Mouse (Mus musculus): ENCODE measurements around the gene Alpl.

The Alpl gene

DNA sequence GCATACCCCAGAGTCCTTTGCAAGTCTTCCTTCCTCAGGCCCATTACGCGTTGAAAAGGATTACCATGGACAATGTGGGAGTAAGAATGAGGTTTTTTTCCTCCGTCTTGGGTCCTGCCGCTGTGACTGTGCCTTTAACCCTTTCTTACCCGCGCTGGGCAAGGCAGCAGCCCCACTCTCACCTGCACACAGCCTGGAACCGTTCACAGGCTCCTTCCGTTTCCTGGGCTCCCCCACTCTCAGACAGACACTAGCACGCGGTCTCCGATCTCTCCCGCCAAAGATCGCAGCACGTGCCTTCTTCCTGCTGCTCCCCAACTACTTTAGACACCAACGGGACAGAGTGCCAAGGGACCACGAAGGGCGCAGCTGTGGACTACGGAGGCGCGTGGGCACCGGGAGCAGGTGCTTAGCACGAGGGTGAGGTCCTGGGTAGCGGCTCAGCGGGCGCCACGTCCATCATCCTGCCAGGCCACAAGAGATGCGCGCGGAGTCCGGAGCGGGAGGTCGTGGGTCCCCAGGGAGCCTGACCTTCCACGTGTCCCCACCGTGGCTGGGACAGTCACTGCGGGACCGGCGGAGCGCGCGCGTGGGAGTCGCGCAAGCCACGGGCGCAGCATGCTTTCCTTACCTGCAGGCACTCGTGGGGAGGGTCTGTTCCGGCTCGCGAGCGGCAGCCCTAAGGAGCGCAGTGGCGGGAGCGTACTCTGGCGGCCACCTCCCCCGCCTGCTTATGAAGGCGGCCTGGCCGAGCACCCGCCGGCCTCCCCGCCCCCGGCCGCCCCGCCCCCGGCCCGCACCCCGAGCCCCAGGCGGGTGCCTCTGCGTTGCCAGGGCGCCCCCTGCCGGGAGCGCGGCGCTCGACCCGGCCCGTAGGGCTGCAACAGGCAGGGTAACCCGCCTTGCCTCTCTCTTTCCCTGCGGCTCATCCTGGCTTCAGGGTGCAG is at the start of gene Alpl:
Gene Alpl (minus strand): TSS at position 774 of the 947 bp plus-strand sequence.
- peak; percentile 11 for DNase-seq (ENCODE audit: low read depth)

DNA sequence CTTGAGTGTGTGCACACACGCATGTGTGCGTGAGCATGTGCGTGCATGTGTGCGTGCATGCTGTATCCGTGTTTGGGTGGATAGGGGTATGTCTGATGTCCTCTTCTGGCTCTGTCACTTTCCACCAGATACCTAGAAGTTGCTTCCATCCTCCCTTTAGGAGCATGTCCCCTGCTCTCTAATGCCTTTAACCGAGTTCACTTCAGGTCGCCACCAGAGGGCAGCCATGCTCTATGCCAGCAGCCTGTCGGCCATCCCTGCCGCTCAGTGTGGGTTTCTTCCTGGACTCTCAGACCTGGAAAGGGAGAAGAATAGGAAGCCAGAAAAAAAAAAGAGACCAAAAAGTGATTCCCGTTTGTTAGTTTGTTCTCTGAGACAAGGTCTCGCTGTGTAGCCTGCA is 48.5 kb upstream of the Alpl start:
- DNase-seq (ENCODE audit: low read depth), result no peak

DNA sequence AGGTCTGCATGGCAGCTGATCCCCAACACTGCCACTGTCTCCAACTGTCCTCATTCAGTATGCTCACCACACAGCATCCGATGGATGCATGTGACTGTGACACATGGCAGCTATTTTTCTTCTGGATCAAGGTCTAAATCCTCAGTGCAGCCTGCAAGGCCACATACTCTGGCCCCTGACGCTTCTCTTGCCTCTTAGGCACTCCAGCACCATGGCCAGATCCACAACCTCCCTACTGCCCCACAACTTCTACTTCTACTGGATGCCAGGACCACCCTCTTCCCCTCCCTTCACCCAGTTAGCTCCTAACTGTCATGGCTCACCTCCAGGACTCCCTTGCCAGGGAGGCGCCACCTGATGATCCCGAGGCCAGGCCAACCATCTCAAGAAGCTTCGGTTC is 43.3 kb upstream of the Alpl start:
- no peak for DNase-seq (ENCODE audit: low read depth)

DNA sequence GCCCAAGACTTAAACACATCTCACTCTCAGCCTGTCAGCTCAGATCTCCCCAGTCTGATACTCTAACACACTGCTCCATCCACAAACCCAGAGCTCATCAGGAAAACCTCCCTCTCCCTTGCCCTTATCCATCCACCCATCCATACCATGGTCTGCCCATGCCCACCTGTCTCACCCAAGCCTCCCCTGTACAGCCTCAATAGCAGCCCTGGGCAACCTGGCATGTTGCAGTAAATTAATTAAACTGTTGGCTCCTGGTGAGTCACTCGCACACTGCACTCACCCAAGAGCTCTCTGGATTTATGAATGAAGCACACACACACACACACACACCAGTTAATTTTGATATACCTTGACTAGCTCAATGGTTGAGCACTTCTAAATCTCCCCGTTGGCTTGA is 42.6 kb upstream of the Alpl start:
- DNase-seq (ENCODE audit: low read depth), result no peak

DNA sequence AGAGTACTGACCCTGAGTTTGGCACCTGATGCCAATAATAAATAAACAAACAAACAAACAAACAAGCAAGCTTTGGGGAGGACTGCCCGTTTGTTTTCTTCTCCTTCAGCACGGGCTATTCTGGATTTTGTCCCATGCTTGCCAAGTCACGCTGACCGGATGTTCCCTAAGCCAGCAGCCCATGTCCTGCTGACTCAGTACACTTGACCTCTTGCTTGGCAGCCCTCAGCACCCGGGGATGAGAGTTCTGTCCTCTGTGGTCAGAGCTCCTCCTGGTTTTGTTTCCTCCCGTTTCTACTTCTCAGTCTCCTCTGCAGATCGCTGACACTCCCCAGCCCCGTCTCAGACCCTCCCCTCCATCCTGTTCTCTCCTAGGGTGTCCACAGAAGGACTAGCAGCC is 41.6 kb upstream of the Alpl start:
- no peak for DNase-seq (ENCODE audit: low read depth)

DNA sequence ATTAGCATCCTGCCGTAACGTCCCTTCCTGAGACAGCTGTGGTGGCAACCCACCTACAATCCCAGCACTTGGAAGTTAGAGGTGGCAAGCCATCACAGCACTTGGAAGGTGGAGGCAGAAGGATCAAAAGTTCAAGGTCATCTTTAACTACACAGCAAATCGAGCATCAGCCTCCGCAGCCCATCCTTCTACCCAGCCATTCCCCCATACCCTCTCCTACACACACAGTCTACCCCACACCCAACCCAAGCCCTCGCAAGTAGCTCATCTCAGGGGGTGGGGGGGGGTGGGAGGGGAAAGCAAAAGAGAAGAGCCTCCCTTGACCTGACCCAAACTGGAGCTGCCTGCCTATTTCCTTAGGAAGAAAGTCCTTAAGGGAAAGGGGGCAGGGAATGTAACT is 40.6 kb upstream of the Alpl start:
- DNase-seq (ENCODE audit: low read depth), result no peak

DNA sequence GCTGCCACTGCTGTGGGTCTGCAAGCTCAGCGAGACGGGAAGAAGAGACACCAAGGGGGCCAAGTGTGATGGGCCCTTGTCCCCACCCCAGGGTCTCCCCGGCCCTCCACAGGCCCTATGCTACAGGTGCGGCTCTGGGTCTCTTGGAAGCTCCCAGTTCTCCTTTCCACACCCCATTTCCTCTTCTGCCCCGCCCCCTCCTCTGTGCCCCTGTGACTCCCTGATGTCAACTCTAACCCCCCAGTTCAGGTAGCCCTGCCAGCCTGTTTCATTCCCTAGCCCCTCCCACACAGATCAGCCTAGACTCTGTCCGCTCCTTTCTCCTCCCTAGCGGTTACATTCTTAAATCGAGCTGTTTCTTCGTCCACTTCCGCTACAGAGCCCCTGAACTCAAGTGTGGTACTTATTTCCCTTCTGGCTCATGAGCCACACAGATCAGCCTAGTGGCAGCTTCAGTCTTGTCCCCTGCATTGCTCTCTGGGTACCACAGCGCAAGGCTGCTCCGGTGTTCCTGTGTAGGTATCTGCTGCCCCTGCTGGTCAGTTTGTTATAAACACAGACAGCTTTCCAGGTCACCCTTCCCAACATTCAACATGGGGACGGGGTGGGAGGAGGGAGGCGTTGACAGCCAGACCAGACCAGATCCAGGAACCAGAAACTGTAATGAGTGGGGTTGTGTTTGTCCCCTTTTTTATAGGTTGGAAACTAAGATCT is 39.6 kb upstream of the Alpl start:
- peak; percentile 30 for DNase-seq (ENCODE audit: low read depth)

DNA sequence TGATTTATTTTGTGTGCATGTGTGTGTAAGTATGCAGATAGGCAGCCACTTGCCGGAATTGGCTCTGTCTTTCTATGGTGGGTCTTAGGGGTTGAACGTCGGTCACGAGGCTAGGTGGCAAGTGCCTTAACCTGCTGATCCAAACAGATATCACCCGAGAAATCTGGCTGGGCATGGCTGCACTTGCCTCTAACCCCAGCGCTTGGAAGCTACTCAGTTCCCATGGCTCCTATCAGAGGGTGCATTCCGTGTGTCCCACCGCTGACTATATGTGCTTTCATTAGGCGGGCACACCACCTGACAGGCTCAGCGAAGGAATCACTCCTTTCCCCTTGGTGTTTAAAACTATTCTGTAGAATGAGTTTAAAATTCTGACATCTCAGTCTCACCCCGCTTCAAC is 35.4 kb upstream of the Alpl start:
- no peak for DNase-seq (ENCODE audit: low read depth)

DNA sequence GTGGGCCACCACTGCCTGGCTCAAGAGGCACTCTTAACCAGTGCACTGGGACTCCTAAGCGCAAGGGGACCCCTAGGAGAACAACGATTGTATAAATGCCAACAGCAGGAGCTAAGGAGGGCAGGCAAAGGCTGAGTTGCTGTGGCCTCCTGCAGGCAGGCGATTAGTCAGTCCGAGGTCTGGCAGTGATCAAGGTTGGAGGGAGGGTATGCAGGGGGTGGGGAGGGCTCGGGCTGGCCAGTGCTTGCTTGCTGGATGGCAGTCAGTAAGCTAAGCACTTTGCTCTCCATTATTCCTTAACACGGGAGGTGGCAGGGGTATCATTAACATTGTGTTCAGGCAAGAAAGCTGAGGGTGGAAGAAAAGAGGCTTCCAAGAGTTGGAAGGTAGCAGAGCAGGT is 34.2 kb upstream of the Alpl start:
- no peak for DNase-seq (ENCODE audit: low read depth)

DNA sequence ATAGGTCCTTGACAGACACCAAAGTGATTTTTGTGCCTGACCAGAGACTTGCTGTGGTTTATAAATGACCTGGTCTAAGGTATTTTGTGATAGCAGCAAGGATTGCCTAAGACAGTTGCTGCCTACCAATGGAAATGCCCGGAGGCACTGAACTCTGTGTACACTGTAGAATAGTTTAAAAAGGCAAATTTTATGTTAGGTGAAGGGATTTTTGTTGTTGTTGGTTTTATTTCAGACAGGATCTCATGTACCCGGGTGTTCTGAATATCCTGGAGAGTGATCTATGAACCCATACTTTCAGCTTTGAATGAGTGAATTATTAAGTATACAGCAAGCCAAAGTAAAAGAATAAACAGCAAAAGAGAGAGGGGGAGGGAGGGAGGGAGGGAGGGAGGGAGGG is 28.7 kb upstream of the Alpl start:
- DNase-seq (ENCODE audit: low read depth), result no peak

DNA sequence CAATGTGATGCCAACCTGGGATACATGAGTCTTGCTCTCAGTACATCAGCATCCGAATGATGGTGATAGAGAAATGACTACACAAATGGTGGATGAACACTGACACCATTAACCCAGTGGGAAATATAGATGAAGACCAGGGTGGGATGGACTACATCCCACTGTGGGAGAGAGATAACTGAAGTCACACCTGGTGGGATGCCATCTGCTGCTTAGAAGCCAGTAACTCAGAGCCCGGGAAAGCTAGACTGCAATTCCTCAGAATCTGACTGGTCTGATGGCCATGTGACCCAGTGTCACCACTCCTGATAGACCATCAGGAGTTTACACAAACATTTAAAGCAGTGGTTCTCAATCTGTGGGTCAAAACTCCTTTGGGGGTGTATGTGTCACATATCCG is 27.4 kb upstream of the Alpl start:
- DNase-seq (ENCODE audit: low read depth), result no peak

DNA sequence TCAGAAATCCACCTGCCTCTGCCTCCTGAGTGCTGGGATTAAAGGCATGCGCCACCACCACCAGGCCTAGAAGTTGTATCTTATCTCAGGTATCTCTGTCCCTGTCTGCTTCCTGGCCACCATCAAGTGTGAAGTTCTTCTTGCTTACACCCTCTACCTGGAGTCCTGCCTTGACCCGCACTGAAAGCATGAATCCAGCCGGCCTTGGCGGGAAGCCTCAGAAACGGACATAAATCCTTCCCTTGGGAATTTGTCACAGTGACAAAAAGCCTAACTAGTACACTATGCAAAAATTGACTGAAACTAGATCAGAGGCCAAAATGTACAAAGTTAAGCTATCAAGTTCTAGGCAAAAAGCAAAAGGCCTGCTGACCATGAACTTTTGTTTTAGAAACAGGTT is 26.4 kb upstream of the Alpl start:
- DNase-seq (ENCODE audit: low read depth), result no peak

DNA sequence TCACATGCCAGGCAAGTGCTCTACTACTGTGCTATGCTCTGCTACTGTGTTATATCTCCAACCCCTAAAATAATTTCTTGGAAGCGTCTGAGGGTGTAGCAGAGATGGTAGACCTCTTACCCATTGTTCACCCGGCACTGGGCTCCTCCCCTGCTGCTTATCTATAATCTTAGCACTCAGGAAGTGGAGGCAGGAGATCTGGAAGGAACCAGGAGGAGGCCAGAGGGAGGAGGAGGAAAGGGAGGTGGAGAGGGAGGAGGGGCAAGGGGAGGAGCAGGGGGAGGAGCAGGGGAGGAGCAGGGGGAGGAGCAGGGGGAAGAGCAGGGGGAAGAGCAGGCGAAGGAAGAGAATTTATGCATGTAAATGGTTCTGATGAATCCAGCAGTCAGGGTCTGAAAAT is 24.5 kb upstream of the Alpl start:
- no peak for DNase-seq (ENCODE audit: low read depth)

DNA sequence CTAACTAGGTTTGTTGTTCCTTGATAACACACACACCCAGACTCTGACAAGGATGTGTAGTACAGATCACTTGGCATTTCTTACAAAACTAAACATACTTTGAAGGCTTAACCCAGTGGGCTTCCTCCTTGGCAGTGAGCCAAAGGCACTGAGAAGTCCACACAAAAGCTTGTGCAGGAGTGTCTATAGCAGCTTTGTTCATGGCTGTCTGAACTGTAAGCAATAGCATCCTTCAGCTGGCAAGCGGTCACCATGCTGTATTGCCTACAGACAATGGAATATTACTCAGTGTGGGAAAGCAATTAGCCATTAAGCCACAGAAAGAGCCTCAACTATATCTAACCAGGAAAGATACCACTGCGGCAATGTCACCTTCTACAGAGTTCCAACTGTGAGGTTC is 23.3 kb upstream of the Alpl start:
- no peak for DNase-seq (ENCODE audit: low read depth)

DNA sequence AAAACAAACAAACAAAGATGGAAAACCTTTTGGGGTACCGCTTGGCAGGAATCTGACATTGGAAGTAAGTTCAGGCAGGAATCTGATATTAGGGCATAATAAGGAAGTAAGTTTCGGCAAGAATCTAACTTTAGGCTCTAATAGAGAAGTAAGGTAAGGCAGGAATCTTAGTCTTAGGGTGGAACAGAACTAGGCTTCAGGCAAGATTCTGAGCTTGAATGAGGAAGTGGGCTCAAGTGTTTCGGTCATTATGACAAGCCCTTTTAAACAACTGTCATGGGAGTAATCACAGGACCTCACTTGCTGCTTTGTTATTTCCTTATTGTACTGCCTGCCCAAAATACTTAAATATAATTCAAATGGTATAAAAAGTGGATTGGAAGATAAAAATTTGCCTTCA is 22.2 kb upstream of the Alpl start:
- no peak for DNase-seq (ENCODE audit: low read depth)

DNA sequence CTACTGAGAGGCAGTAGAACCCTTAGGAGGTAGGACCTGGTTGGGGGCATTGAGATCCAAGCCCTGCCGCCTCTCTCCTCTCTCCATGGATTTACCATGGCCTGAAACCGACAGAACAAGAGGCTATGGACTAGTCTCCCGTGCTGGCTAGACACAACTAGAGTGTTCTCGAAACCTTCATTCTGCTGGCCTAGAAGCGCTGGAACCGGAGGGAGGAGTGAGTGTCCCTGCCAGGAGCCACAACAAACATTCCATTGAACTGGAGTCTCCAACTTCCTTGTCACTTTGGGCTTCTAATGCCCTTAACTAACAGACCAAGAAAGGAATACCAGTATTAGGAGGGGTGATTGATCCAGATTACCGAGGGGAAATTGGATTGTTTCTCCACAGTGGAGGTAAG is 20.0 kb upstream of the Alpl start:
- DNase-seq (ENCODE audit: low read depth), result no peak

DNA sequence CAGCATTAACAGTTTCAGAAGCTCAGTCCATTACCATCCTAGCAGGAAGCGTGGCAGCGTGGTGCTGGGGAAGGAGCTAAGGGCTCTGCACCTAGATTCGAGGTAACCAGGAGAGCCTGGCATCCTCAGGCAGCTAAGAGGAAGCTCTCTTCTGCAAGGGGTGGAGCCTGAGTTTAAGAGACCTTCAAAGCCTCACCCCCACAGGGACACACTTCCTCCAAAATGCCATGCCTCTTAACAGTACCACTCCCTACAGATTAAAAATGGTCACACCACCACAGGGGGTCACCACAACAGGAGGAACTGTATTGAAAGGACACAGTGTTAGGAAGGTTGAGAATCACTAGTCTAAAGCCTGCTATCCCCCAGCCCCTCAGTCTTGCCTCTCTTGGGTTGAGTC is 19.3 kb upstream of the Alpl start:
- DNase-seq (ENCODE audit: low read depth), result no peak

DNA sequence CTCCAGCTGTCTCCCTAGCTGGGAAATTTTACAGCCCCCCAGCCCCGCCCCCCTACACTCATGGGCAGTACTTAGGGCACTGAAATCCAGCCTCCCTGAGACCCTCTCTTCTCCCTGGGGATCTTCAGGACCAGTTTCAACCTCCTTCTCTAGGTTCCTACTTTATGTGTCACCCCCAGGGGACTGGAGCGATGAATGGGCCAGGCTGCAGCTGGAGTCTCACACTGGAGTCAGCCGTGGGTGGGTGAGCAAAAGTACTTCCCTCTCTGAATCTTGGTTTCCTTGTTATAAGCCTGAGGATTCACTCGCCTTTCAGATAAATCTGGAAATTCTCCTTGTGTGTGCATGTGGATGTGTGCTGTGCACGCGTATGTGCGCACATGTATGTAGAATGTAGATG is 18.0 kb upstream of the Alpl start:
- DNase-seq (ENCODE audit: low read depth), result no peak

DNA sequence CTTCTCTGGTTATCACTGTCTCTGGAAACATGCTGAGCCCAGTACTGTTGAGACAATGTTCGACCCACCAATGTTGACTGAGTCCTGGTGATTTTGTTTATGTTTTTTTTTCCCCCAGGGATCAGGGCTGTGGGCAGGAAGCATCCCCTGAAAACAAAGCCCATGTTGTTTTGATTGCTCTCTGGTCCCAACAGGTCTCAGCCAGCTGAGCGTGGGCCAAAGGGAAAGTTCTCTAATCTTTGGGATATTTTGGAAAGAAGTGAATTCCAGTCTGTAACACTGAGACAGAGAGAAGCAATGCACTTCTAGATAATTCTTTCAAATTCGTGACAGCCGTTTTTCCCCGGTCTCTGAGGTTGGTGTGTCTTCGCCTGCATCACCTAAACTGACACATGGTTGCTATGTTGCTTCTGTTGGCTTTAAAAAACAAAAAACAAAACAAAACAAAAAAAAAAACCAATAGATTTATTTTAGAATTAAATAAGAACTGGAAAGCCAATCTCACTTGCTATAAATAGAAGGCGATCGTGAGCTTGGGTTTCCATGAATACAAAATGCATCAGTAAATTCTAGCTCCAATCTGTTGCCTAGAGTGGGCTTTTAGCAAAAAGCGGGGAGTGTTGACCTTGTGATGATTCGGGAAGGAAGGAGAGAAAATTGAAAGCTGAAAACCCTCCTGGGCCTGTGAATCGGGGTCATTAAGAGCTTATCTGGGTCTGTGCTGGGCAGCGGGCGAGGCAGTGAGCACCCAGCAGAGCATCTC is 16.9 kb upstream of the Alpl start:
- no peak for DNase-seq (ENCODE audit: low read depth)

DNA sequence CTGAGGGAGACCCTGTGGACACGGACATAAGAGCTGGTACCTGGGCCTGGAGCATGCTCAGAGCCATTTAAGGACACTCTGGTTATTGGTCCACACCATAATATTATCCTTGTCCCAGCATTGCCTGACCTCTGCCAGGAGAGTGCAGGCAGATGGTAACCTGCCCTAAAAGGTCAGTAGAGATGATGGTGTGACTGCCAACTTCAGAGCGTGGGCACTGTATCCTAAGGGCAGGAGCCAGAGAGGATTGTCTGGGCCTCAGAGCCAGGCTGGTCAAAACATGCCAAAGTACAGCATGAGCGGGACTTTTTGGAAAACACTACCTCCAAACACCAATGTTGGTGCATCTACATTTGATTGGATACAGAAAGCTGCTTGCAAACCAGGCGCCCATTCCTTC is 13.8 kb upstream of the Alpl start:
- DNase-seq (ENCODE audit: low read depth), result no peak

DNA sequence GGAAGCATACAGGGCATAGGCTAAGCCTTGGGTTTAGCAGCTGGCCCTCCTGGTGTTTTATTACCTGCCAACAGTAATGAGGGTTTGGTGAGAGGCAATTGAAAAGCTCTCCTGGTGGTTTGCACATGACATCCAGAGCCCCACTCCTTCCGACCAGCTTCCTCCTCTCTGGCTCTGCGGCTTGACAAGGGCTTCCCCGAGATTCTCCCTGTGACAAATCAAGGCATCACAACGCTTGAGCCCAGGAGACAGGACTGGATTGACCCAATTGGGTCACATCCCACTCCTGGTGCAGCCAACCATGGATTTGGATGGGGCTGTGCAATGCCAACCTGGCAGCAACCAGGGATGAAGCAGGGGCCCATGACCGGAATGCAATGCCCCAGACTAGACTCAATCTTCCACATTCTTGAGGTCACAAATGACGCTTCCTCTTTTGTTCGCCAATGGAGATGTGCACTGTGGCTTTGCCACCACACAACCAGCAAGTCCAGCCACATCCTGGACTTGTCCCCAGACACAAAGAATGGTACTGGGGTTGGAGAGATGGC is 11.2 kb upstream of the Alpl start:
- DNase-seq (ENCODE audit: low read depth), result no peak

DNA sequence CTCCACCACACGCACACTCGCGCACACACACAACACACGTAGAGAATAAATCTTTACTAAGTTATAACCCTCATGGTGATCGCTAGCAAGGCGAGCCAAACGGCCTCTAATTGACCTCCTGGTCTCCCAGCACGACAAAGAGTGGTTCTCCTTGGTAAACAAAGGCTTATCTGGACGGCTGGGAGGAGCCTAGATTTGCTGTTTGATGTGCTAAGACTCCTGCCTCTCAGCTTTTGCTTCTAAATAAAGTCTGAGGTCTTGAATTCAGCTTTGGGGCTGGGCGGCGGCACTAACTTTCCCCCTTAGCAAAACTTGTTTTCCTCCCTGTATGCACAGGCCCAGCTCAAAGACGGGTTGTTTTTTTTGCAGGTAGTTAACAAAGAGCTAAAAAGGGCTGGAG is 5.0 kb upstream of the Alpl start:
- DNase-seq (ENCODE audit: low read depth), result no peak

DNA sequence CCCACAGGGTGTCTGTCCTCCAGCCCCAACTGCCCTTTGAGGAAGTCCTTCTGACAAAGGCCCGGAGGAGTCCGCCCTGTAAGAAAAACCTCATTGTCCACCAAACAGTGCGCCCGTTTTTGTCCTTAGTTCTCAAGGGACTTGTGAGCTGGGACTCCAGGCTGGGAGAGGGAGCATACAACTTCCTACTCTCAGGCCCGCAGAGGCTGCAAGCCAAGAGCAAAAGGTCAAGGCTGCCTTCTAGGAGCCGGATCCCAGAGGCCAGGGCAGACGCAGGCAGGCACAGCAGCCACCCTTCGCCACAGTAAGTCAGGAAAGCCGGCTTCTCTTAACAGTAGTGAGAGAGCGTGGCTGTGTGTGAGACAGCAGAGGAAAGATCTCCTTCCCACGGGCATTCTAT is 4.1 kb upstream of the Alpl start:
- DNase-seq (ENCODE audit: low read depth), result no peak

Data from c-Kit-positive CD71-positive TER-119-negative erythroid progenitor cells, embryonic 14.5 days (primary cell).